Mouse (Mus musculus): ENCODE data around the gene Ecpas. TPM values are rescaled to one million over a fixed set of nuclear protein-coding genes. Genes with fewer than 3 reads are reported as not detected.
A peak's percentile ranks its signal among the peaks of the same experiment; 100 is the strongest.

Gene Ecpas
- polyA plus RNA-seq, 1 experiment from 2014 or later = 26.8 TPM

DNA sequence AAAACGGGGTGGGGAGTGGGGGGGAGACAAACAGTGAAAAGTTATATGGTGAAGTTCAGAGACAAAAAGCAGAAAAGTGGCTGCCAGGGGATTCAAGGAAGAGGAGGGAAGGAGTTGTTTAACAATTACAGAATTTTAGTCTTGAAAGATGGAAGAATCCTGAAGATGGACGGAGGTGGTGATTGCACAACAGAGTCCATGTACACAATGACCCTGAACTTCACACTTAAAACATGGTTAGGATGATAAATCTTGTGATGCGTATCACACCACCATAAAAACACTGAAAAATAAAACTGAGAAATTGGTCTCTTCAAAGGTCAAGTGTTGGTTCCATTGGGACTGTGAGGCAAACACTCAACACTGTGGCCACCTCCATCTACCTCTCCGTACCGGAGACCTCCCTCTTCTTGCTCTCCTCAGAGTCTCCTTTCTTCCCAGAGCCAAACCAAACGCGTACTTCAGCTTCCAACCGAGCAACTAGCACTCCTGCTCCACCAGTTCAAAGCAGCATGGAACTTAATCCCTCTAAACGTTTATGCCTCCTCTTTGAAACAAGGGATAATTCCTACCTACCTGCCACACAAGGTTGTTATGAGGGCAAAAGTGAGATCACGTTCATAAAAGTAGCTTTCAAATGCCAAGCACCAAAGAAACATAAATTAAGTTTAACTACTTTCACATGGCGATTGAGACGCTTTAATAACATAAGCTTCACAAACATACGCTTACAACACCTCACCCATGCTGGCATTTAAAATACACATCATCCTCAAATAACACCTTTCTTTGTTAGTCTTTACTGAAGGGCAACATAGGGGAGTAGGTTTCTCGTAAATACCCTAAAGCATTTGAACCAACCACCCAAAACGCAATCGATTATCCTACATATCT lies 2.1 kb downstream of the Ecpas start:
- Histone ChIP-seq H3K27me3 (no peaks in the 10 kb centered on the region), H3K4me3 (replicated peaks) (peak overlapping the region; percentile 85), H3K9ac (peak overlapping the region; percentile 98; the same call in 1 of the 2 replicates), H3K27ac (replicated peaks) (no peak overlapping the region; the same call in 1 of the 2 replicates), H3K36me3 (no peaks in the 10 kb centered on the region), H3K9me3 (replicated peaks) (no peaks in the 10 kb centered on the region), H3K4me2 (replicated peaks) (peak overlapping the region; percentile 64), H3K4me1 (peaks cover 14% of the 10 kb centered on the region)
- WGBS = 30% methylated on average over 16 of the region's 16 CpGs
- ATAC-seq (ENCODE audit: insufficient number of reproducible peaks, low FRiP score, low TSS enrichment, low read depth) = no peak

DNA sequence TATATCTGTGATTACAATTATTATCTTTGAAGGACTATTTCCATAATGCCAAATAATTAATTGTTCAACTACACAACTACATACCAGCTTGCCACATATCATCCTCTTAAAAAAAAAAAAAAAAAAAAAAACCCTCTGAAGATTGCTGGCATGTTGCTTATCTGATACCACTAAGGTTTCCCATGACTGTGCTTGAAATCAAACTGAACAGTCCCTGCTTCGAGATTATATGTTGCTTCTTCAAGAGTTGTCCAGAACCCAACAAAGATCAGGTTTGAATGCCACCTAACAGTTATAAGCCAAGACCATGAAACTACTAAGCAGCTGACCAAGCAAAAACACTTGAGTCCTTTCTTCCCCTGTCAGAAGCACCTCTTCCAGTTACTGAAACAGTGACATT lies 5.1 kb downstream of the Ecpas start:
- 94% methylated on average over 1 of the region's 1 CpGs for WGBS
- ATAC-seq (ENCODE audit: insufficient number of reproducible peaks, low FRiP score, low TSS enrichment, low read depth) = no peak
- H3K9me3 ChIP-seq (replicated peaks) = no peaks in the 10 kb centered on the region
- H3K4me3 ChIP-seq (replicated peaks) = no peak overlapping the region
- H3K36me3 ChIP-seq = no peaks in the 10 kb centered on the region
- H3K27me3 ChIP-seq = no peaks in the 10 kb centered on the region
- H3K4me1 ChIP-seq = peaks cover 9% of the 10 kb centered on the region
- H3K27ac ChIP-seq (replicated peaks) = no peak overlapping the region
- no peak overlapping the region for H3K4me2 ChIP-seq (replicated peaks)
- H3K9ac ChIP-seq = no peak overlapping the region

- Histone ChIP-seq H3K9me3 (replicated peaks) (no peaks in the 10 kb centered on the region), H3K36me3 (no peaks in the 10 kb centered on the region), H3K9ac (no peak overlapping the region), H3K27me3 (no peaks in the 10 kb centered on the region), H3K4me1 (no peaks in the 10 kb centered on the region), H3K4me2 (replicated peaks) (no peak overlapping the region), H3K27ac (replicated peaks) (no peak overlapping the region), H3K4me3 (replicated peaks) (no peak overlapping the region)
- ATAC-seq (ENCODE audit: insufficient number of reproducible peaks, low FRiP score, low TSS enrichment, low read depth) = no peak
Measured at GRCm38 (mm10) chr4:58898318-58898717, 14.2 kb downstream of the Ecpas start.

DNA sequence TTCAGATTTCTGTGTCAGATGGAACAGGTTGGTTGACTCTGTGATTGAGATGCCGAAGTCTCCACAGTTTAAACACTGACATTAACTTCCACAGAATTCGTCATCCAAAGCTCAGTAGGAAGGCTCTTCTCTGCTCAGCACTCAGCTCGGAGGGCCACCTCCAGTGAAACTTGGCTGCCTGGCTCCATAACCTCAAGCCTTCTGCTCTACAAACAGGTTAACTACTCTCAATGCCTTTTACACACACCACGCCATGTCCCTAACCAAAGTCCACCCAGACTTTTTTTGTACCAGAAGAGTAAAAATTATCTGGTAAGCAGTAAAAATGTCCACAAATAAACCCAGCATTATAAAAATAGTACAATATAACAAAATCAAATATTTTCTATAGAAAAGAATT lies 15.1 kb downstream of the Ecpas start:
- WGBS = 80% methylated on average over 4 of the region's 4 CpGs
- ATAC-seq (ENCODE audit: insufficient number of reproducible peaks, low FRiP score, low TSS enrichment, low read depth) = no peak
- H3K4me2 ChIP-seq (replicated peaks) = no peak overlapping the region
- no peaks in the 10 kb centered on the region for H3K9me3 ChIP-seq (replicated peaks)
- no peak overlapping the region for H3K9ac ChIP-seq
- H3K27ac ChIP-seq (replicated peaks) = no peak overlapping the region
- no peaks in the 10 kb centered on the region for H3K36me3 ChIP-seq
- H3K4me3 ChIP-seq (replicated peaks) = no peak overlapping the region
- H3K27me3 ChIP-seq = no peaks in the 10 kb centered on the region
- no peaks in the 10 kb centered on the region for H3K4me1 ChIP-seq

DNA sequence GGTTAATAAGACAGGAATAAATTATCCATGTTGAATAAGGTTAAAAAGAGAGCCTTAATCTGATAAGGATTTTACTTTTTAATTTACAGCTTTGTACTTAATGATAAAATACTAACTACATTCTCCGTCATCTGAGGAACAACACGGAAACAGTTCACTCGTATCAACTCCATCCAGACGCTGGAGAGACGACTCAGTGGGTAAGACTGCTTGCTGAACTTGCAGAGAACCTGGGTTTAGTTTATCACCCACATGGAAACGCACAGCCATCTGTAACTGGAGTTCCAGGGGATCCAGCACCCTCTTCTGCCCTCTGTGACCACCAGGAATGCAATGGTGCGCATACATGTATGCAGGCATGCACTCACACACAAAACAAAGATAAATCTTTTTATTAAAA lies 18.1 kb downstream of the Ecpas start:
- WGBS = 76% methylated on average over 7 of the region's 7 CpGs
- no peaks in the 10 kb centered on the region for H3K36me3 ChIP-seq
- H3K27ac ChIP-seq (replicated peaks) = no peak overlapping the region
- no peak overlapping the region for H3K4me2 ChIP-seq (replicated peaks)
- H3K27me3 ChIP-seq = no peaks in the 10 kb centered on the region
- no peak overlapping the region for H3K9ac ChIP-seq
- no peaks in the 10 kb centered on the region for H3K9me3 ChIP-seq (replicated peaks)
- no peaks in the 10 kb centered on the region for H3K4me1 ChIP-seq
- ATAC-seq (ENCODE audit: insufficient number of reproducible peaks, low FRiP score, low TSS enrichment, low read depth) = no peak
- H3K4me3 ChIP-seq (replicated peaks) = no peak overlapping the region

- Histone ChIP-seq H3K4me3 (replicated peaks) (no peak overlapping the region), H3K27me3 (no peaks in the 10 kb centered on the region), H3K36me3 (no peaks in the 10 kb centered on the region), H3K4me2 (replicated peaks) (no peak overlapping the region), H3K9ac (no peak overlapping the region), H3K27ac (replicated peaks) (no peak overlapping the region), H3K4me1 (no peaks in the 10 kb centered on the region), H3K9me3 (replicated peaks) (no peaks in the 10 kb centered on the region)
- no peak for ATAC-seq (ENCODE audit: insufficient number of reproducible peaks, low FRiP score, low TSS enrichment, low read depth)
- WGBS = 92% methylated on average over 4 of the region's 4 CpGs
Measured at GRCm38 (mm10) chr4:58890035-58890782, 22.3 kb downstream of the Ecpas start.

DNA sequence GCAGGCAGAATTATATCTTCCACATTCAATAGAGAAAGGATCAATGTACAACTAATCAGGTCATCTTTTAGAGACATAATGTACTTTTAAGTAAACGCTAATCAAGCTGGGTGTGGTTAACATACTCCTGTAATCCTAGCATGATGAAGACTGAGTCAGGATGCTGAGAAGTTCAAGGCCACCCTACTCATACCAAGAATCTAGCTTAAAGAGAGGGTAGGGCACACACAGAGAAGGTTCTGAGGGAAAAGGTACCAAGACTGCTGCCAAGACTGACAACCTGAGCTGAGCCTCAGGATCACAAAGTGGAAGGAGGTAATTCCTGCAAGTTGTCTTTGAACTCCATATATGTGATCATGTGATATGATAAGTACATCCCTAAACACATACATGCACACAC lies 24.0 kb downstream of the Ecpas start:
- Histone ChIP-seq H3K9me3 (replicated peaks) (no peaks in the 10 kb centered on the region), H3K9ac (no peak overlapping the region), H3K4me3 (replicated peaks) (no peak overlapping the region), H3K27ac (replicated peaks) (no peak overlapping the region), H3K36me3 (no peaks in the 10 kb centered on the region), H3K4me1 (no peaks in the 10 kb centered on the region), H3K27me3 (no peaks in the 10 kb centered on the region), H3K4me2 (replicated peaks) (no peak overlapping the region)
- 73% methylated on average over 1 of the region's 1 CpGs for WGBS
- ATAC-seq (ENCODE audit: insufficient number of reproducible peaks, low FRiP score, low TSS enrichment, low read depth) = no peak

- H3K27me3 ChIP-seq = no peaks in the 10 kb centered on the region
- H3K36me3 ChIP-seq = no peaks in the 10 kb centered on the region
- H3K9me3 ChIP-seq (replicated peaks) = no peaks in the 10 kb centered on the region
- no peak overlapping the region for H3K9ac ChIP-seq
- H3K27ac ChIP-seq (replicated peaks) = no peak overlapping the region
- H3K4me2 ChIP-seq (replicated peaks) = no peak overlapping the region
- 86% methylated on average over 3 of the region's 3 CpGs for whole genome bisulfite sequencing
- no peaks in the 10 kb centered on the region for H3K4me1 ChIP-seq
- H3K4me3 ChIP-seq (replicated peaks) = no peak overlapping the region
- no peak for ATAC-seq (ENCODE audit: insufficient number of reproducible peaks, low FRiP score, low TSS enrichment, low read depth)
Measured at GRCm38 (mm10) chr4:58887626-58888025, 24.9 kb downstream of the Ecpas start.

DNA sequence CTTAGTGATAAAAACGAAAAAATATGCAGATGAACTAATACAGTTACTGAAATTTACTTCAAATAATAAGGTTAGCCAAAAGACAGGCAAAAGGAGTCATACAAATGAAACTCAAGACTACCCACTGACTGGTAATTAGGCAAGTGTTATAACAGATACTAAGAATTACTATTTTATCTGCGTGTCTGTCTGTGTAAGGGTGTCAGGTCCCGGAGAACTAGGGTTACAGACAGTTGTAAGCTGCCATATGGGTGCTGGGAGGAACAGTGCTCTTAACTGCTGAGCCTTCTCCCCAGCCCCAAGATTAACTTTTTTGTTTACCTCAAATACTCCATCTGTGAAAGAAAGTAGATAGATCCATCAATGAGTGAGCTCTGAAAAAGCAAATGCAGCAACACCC lies 25.8 kb downstream of the Ecpas start:
- H3K27ac ChIP-seq (replicated peaks) = no peak overlapping the region
- no peak overlapping the region for H3K4me2 ChIP-seq (replicated peaks)
- H3K9ac ChIP-seq = no peak overlapping the region
- H3K4me3 ChIP-seq (replicated peaks) = no peak overlapping the region
- H3K36me3 ChIP-seq = no peaks in the 10 kb centered on the region
- H3K9me3 ChIP-seq (replicated peaks) = no peaks in the 10 kb centered on the region
- no peak for ATAC-seq (ENCODE audit: insufficient number of reproducible peaks, low FRiP score, low TSS enrichment, low read depth)
- no peaks in the 10 kb centered on the region for H3K4me1 ChIP-seq
- 87% methylated on average over 3 of the region's 3 CpGs for WGBS
- H3K27me3 ChIP-seq = no peaks in the 10 kb centered on the region

- 66% methylated on average over 5 of the region's 5 CpGs for WGBS
- no peaks in the 10 kb centered on the region for H3K4me1 ChIP-seq
- H3K27me3 ChIP-seq = no peaks in the 10 kb centered on the region
- no peak for ATAC-seq (ENCODE audit: insufficient number of reproducible peaks, low FRiP score, low TSS enrichment, low read depth)
- no peak overlapping the region for H3K27ac ChIP-seq (replicated peaks)
- H3K9ac ChIP-seq = no peak overlapping the region
- no peak overlapping the region for H3K4me2 ChIP-seq (replicated peaks)
- no peak overlapping the region for H3K4me3 ChIP-seq (replicated peaks)
- no peaks in the 10 kb centered on the region for H3K9me3 ChIP-seq (replicated peaks)
- no peaks in the 10 kb centered on the region for H3K36me3 ChIP-seq
Measured at GRCm38 (mm10) chr4:58885341-58885740, 27.2 kb downstream of the Ecpas start.

GRCm38 (mm10) chr4:58883841-58884240 lies 28.7 kb downstream of the Ecpas start:
- ATAC-seq (ENCODE audit: insufficient number of reproducible peaks, low FRiP score, low TSS enrichment, low read depth) = no peak
- Histone ChIP-seq H3K9me3 (replicated peaks) (no peaks in the 10 kb centered on the region), H3K36me3 (no peaks in the 10 kb centered on the region), H3K4me2 (replicated peaks) (no peak overlapping the region), H3K4me1 (no peaks in the 10 kb centered on the region), H3K27ac (replicated peaks) (no peak overlapping the region), H3K27me3 (no peaks in the 10 kb centered on the region), H3K4me3 (replicated peaks) (no peak overlapping the region), H3K9ac (no peak overlapping the region)
- 62% methylated on average over 2 of the region's 2 CpGs for WGBS
